Mouse (Mus musculus) kidney, embryonic 14.5 days (tissue): ENCODE data around the gene Abhd13. TPM values are rescaled to one million over a fixed set of nuclear protein-coding genes. Genes with fewer than 3 reads are reported as not detected.

ENCODE experiments used
- ATAC-seq: fragments of 200-750 bp; cut with Nextera tagmentation; 2 replicates; pipeline ENCODE4 v1.8.0; 2017; ENCODE audit warnings: moderate number of reproducible peaks, mild to moderate bottlenecking, moderate TSS enrichment, moderate library complexity; ENCODE audit not compliant: low FRiP score, low TSS enrichment
- H3K27ac ChIP-seq: fragments of 300-500 bp; sonication (generic); 2 replicates; pipeline ENCODE4 v1.5.1; 2014; ENCODE audit warnings: low read depth, mild to moderate bottlenecking, low read length, moderate library complexity, mixed read lengths
- H3K27me3 ChIP-seq: fragments of 300-500 bp; sonication (generic); 2 replicates; pipeline ENCODE4 v1.6.1; 2014; ENCODE audit warnings: mild to moderate bottlenecking, low read length; ENCODE audit not compliant: control insufficient read depth, insufficient read depth
- H3K36me3 ChIP-seq: fragments of 300-500 bp; sonication (generic); 2 replicates; pipeline ENCODE4 v1.6.1; 2014; ENCODE audit warnings: low read length, mixed read lengths; ENCODE audit not compliant: control insufficient read depth, insufficient read depth
- H3K4me1 ChIP-seq: fragments of 300-500 bp; sonication (generic); 2 replicates; pipeline ENCODE4 v1.6.1; 2014; ENCODE audit warnings: low read length, mixed read lengths; ENCODE audit not compliant: control insufficient read depth, insufficient read depth
- H3K4me2 ChIP-seq: fragments of 300-500 bp; sonication (generic); replicated peaks from 2 replicates; pipeline ENCODE4 v1.6.1; 2014; ENCODE audit warnings: low read depth, mild to moderate bottlenecking, low read length
- H3K4me3 ChIP-seq: fragments of 300-500 bp; sonication (generic); 2 replicates; pipeline ENCODE4 v1.5.1; 2014; ENCODE audit warnings: mild to moderate bottlenecking, low read length
- H3K9ac ChIP-seq: fragments of 300-500 bp; sonication (generic); 2 replicates; pipeline ENCODE4 v1.6.1; 2014; ENCODE audit warnings: low read depth, mild to moderate bottlenecking, low read length, moderate library complexity
- H3K9me3 ChIP-seq: fragments of 300-500 bp; sonication (generic); 2 replicates; pipeline ENCODE4 v1.6.1; 2016; ENCODE audit warnings: low read length; ENCODE audit not compliant: control insufficient read depth
- WGBS: fragments of 180-500 bp; shearing (Covaris S2); extraction: QIAGEN DNeasy Blood & Tissue Kit; methylation state at CpG from one replicate; pipeline ENCODE4 v1.1.7; 2014; 5-methylcytosine and 5-hydroxymethylcytosine counted together
- polyA plus RNA-seq: library from polyadenylated mRNA; unstranded; fragments of >200 nt; fragmentation: Nextera tagmentation; extraction: Ambion mirVana; gene quantifications from 2 replicates; pipeline ENCODE4 v1.2.1, GENCODE M21; 2014

Gene Abhd13
- polyA plus RNA-seq, 1 experiment from 2014 or later, result 24.2 TPM

- H3K4me3 ChIP-seq, result no peak overlapping the region
- H3K36me3 ChIP-seq, result peaks cover 30% of the 10 kb centered on the region
- 94% methylated on average over 9 of the region's 9 CpGs for WGBS
- no peaks in the 10 kb centered on the region for H3K27me3 ChIP-seq
- H3K27ac ChIP-seq, result no peak overlapping the region
- no peak overlapping the region for H3K9ac ChIP-seq
- no peak for ATAC-seq
- no peaks in the 10 kb centered on the region; the same call in 1 of the 2 replicates for H3K4me1 ChIP-seq
- no peaks in the 10 kb centered on the region for H3K9me3 ChIP-seq
- no peak overlapping the region for H3K4me2 ChIP-seq
Measured at GRCm38 (mm10) chr8:9971866-9972265, 5.6 kb upstream of the Abhd13 start.

GRCm38 (mm10) chr8:9975276-9975675, 2.2 kb upstream of the Abhd13 start:
- 42% methylated on average over 5 of the region's 5 CpGs for WGBS
- H3K27me3 ChIP-seq, result no peaks in the 10 kb centered on the region
- ATAC-seq, result no peak
- peaks cover 27% of the 10 kb centered on the region for H3K36me3 ChIP-seq
- H3K4me1 ChIP-seq, result peaks cover 16% of the 10 kb centered on the region
- peak overlapping the region; percentile 61 for H3K4me2 ChIP-seq
- peak overlapping the region; percentile 66 for H3K4me3 ChIP-seq
- H3K9ac ChIP-seq, result peak overlapping the region; percentile 75; the same call in 1 of the 2 replicates
- no peak overlapping the region for H3K27ac ChIP-seq
- no peaks in the 10 kb centered on the region for H3K9me3 ChIP-seq

DNA sequence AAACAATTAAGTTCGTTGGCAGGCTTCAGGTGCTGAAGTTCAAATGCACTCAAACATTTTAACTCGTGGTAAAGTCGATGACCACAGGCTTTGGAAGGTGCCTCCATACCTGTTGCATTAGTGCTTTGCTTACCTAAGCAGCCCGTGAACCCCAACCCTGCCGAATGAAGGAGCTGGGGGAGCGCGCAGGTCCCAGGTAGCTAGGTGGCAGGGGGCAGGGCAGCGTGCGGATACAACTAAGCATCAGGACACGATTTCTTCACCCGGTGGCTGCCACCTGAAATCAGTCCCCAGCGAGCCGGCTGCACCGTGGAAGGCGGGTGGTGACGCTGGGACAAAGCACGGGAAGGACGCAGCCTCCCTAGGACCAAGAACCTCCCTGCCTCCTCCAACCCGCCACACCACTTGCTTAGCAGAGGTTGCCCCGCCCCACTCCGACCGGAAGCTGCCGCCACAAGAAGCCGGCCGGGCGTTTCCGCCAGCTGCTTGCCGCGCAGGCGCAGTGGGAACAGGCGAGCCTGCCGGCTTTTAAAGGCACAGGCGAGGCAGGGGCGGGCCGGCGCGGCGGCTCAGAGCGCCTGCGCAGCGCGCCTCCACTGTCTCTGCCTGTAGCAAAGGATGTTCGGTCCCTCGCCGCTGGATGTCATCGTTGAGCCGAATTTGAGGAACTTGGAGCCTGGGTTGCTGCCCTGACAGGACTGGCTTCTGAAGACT, 1.5 kb upstream of the Abhd13 start:
- Histone ChIP-seq H3K36me3 (peaks cover 25% of the 10 kb centered on the region), H3K27me3 (no peaks in the 10 kb centered on the region), H3K4me1 (peaks cover 16% of the 10 kb centered on the region), H3K9me3 (no peaks in the 10 kb centered on the region), H3K27ac (peak overlapping the region; percentile 47; the same call in 1 of the 2 replicates), H3K9ac (peak overlapping the region; percentile 75), H3K4me3 (peak overlapping the region; percentile 66), H3K4me2 (peak overlapping the region; percentile 78)
- under 1% methylated on average over 47 of the region's 47 CpGs for WGBS
- ATAC-seq, result peak; percentile 96

DNA sequence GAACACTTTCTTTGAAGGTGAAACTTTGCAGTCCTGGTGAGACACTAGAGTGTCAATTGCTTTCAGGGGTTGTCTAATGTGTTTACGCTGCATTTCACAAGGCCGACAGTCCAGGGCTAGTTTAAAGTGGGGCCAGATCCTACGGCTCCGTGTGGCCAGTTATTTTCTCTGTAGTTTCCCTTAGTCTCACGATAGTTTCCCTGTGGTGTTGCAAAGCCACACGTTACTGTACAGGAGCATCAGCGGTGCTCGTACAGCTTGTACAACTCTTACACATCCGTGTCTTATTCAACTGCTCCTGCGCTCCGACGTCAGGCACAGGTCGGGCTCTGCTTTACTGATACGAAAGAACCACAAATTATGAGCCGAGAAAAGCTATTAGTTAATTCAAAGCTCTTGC, 491 bp upstream of the Abhd13 start:
- Histone ChIP-seq H3K9me3 (no peaks in the 10 kb centered on the region), H3K27me3 (no peaks in the 10 kb centered on the region), H3K36me3 (peaks cover 16% of the 10 kb centered on the region), H3K4me3 (peak overlapping the region; percentile 91), H3K27ac (peak overlapping the region; percentile 74; the same call in 1 of the 2 replicates), H3K4me2 (peak overlapping the region; percentile 78), H3K9ac (peak overlapping the region; percentile 93), H3K4me1 (peaks cover 16% of the 10 kb centered on the region)
- 33% methylated on average over 15 of the region's 15 CpGs for WGBS
- no peak for ATAC-seq

- no peaks in the 10 kb centered on the region for H3K9me3 ChIP-seq
- ATAC-seq, result no peak
- no peaks in the 10 kb centered on the region for H3K27me3 ChIP-seq
- peak overlapping the region; percentile 78 for H3K4me2 ChIP-seq
- no peak overlapping the region for H3K27ac ChIP-seq
- WGBS, result 55% methylated on average over 18 of the region's 18 CpGs
- H3K4me1 ChIP-seq, result peaks cover 16% of the 10 kb centered on the region
- H3K9ac ChIP-seq, result peak overlapping the region; percentile 93
- H3K36me3 ChIP-seq, result peaks cover 3% of the 10 kb centered on the region; the same call in 1 of the 2 replicates
- H3K4me3 ChIP-seq, result peak overlapping the region; percentile 91
Measured at GRCm38 (mm10) chr8:9978475-9979230, 1.1 kb downstream of the Abhd13 start.

GRCm38 (mm10) chr8:9979746-9980145, 2.2 kb downstream of the Abhd13 start:
- no peaks in the 10 kb centered on the region for H3K9me3 ChIP-seq
- H3K36me3 ChIP-seq, result peaks cover 8% of the 10 kb centered on the region; the same call in 1 of the 2 replicates
- no peak overlapping the region for H3K9ac ChIP-seq
- no peaks in the 10 kb centered on the region for H3K27me3 ChIP-seq
- no peak overlapping the region for H3K4me3 ChIP-seq
- H3K4me1 ChIP-seq, result peaks cover 16% of the 10 kb centered on the region
- no peak overlapping the region for H3K27ac ChIP-seq
- ATAC-seq, result no peak
- H3K4me2 ChIP-seq, result no peak overlapping the region
- 87% methylated on average over 1 of the region's 1 CpGs for WGBS

GRCm38 (mm10) chr8:9980188-9980587, 2.7 kb downstream of the Abhd13 start:
- Histone ChIP-seq H3K4me2 (no peak overlapping the region), H3K9ac (no peak overlapping the region), H3K27ac (no peak overlapping the region), H3K4me3 (no peak overlapping the region), H3K27me3 (no peaks in the 10 kb centered on the region), H3K9me3 (no peaks in the 10 kb centered on the region), H3K4me1 (peaks cover 16% of the 10 kb centered on the region), H3K36me3 (peaks cover 8% of the 10 kb centered on the region; the same call in 1 of the 2 replicates)
- ATAC-seq, result no peak

- ATAC-seq, result no peak
Measured at GRCm38 (mm10) chr8:10004115-10004514, 26.6 kb downstream of the Abhd13 start.

More at GRCm38 (mm10) chr8:10004115-10004514, 26.6 kb downstream of the Abhd13 start:
- Histone ChIP-seq H3K36me3 (no peaks in the 10 kb centered on the region), H3K9ac (no peak overlapping the region), H3K4me1 (peaks cover 8% of the 10 kb centered on the region; the same call in 1 of the 2 replicates), H3K27me3 (no peaks in the 10 kb centered on the region), H3K27ac (no peak overlapping the region), H3K9me3 (no peaks in the 10 kb centered on the region), H3K4me2 (no peak overlapping the region), H3K4me3 (no peak overlapping the region)
- 76% methylated on average over 7 of the region's 7 CpGs for WGBS
